Mouse (Mus musculus): ENCODE data around the gene Srd5a2. TPM values are rescaled to one million over a fixed set of nuclear protein-coding genes. Genes with fewer than 3 reads are reported as not detected.
A peak's percentile ranks its signal among the peaks of the same experiment; 100 is the strongest.
"Not testable (repeated sequence)": the region's sequence is repeated elsewhere in the genome, so short reads cannot be mapped to it uniquely, and the experiment has no call there.

The Srd5a2 gene
- total RNA-seq (2021) = not detected
- long read RNA-seq, experiment 1 = 0 reads
- long read RNA-seq, experiment 2 = 0 reads

DNA sequence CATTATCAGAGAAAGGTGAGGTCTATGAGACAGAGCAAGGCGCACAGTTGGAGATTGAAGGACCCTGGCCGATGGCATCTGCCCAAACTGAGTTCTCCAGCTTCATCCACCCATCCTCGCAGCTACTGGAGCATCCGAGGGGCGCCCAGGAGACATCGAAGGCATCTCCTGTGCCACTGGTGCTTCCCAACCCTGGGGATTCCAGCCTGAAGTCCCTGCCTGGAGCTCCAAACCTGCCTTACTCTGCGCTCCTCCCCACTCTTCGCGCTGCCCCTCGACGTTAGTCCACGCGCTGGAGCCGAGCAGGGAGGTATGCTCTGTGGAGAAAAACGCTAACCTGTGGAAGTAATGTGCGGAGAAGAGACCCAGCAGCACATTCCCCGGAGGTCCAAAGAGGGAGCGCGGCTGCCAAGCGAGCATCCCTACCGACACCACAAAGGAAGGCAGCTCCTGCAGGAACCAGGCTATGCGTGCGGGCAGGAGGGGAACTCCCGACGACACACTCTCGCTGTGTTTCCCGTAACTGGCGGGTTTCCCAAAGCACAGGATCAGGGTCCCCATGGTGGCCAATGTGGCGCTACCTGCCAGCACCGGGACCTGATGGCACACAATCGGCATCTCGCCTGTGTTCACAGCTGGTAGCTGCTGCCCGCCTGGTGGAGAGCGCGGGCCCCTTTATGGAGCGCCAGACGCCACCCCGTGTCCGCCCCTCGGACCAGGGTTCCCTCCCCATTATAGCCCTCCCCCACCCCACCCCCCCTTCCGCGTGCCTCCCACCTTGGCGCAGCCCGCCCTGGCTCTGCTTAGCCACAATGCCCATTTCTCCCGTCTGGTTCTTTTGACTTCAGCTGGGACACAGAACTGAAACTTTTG is at the start of gene Srd5a2:
Srd5a2 (minus strand) TSS at position 707 of the 873 bp plus-strand sequence.
- intact Hi-C loops (cut with DNase I) = no loop called here
- no peak for DNase-seq

GRCm38 (mm10) chr17:74088886-74089678 is 41.4 kb upstream of the Srd5a2 start:
- DNase-seq = no peak
- intact Hi-C loops (cut with DNase I) = no loop called here

GRCm38 (mm10) chr17:74088016-74088415 is 40.3 kb upstream of the Srd5a2 start:
- no peak for DNase-seq
- intact Hi-C loops (cut with DNase I) = no loop called here

DNA sequence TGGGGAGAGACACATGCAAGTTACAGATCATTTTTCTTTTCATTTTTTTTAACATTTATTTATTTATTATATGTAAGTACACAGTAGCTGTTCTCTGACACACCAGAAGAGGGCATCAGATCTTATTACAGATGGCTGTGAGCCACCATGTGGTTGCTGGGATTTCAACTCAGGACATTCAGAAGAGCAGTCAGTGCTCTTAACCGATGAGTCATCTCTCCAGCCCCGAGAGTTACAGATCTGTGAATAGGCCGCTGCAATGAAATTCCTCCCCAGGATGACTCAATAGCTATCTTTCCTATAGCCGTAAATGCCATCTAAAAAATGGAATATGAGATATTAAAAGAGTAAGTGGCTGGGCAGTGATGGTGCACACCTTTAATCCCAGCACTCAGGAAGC is 35.7 kb upstream of the Srd5a2 start:
- DNase-seq = no peak
- intact Hi-C loops (cut with DNase I) = no loop called here

DNA sequence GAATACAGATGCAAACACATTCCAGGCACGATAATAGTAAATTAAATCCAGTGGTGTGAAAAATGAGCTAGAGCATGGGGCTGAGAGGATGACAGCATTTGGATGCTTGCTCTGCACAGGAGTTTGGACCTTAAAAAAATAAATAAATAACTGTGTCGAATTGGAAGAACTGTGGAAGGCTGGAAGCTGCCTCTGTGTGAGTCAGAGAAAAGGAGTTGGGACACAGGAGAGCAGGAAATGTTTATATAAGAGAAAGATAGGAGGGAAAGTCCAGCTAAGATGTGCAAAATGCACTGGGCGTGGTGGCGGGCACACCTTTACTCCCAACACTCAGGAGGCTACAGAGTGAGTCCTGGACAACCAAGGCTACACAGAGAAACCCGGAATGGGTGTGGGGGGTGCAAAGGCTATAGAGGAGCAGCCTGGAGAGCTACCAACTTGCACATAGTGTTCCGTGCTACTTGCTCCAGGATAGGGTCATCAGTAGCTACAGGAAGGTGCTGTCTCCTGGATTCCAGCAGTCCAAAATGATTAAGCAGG is 32.4 kb upstream of the Srd5a2 start:
- no peak for DNase-seq
- intact Hi-C loops (cut with DNase I) = no loop called here

- intact Hi-C loops (cut with DNase I) = no loop called here
- DNase-seq = no peak
Observed at GRCm38 (mm10) chr17:74078776-74079495, 31.2 kb upstream of the Srd5a2 start.

DNA sequence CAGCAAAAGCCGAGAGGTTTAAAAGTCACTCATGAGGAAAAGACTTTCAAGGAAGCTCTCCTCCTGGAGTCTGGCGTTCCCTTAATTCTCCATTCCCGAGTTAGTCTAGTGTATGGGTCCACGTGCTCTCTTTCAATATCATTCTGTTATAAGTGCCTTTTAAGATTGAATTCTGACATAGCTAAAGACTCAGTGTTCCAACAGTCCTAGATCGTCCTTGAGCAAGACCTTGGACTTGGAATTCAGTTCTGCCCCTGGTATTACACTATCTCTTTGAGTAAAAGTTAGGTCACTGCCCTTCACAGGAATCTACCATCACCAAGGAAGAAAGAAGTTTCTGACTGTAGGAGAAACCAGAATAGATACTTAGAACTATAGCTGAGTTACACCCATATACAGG is 25.4 kb upstream of the Srd5a2 start:
- intact Hi-C loops (cut with DNase I); DNase-seq: not testable (repeated sequence)

GRCm38 (mm10) chr17:74062763-74063162 is 15.0 kb upstream of the Srd5a2 start:
- DNase-seq; intact Hi-C loops (cut with DNase I): not testable (repeated sequence)

DNA sequence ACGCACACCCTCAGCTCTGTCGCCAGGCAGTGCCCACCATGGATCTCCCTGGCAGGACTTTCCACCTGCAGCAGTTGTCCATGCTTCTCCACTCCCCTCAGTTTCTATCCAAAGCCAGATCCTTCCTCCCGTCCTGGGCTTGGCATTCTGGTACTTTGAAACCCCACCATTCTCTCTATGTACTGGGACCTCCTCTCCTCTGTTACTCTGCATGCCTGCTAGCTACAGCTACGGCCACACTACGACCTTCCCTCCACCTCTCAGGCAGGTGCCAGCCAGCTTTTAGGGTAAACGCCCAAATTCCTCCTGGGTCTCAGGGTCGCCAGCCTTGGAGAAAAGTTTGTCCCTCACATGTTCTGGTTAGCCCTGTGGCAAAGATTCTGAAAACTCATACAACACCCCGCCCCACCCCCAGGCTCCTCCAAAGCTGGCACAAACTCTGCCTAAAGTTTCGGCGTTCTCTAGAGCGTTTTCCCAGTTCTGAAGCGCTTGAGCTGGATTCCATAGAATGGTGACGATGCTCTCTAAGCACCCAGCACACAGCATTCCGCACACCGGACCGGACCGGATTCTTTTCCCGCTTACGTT is 607 bp upstream of the Srd5a2 start:
- DNase-seq = no peak
- intact Hi-C loops (cut with DNase I) = no loop called here

GRCm38 (mm10) chr17:74043754-74044153 is 4.0 kb downstream of the Srd5a2 start:
- intact Hi-C loops (cut with DNase I) = no loop called here
- DNase-seq = no peak

DNA sequence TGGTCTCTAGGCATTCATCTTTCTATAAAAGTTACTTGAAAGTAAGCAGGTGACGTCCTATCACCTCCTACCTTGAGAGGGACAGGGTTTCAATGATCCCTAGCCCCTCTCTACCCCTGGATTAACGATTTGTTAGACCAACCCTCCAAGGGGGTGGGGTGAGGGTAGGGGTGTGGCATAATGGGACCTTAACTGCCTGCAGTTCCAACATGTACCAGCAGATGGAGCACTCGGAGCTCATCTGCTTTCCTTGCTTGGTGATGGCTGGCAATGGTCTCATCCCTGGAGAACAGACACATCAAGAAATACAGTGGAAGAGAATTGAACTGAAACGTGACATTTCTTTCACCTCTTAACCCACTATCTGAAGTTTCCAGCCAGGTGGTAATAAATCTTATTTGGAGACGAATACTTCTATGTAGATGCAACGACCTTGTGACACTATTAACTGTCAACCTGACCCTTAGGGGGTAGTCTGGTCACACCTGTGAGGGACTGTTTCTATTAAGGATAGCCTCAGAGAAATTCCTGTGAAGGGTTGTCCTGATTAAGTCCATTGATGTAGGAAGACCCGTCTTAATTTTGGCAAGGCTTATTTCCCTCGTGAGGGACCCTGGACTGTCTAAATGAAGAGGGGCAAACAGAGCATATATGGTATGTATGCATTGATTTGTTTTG is 27.1 kb downstream of the Srd5a2 start:
- intact Hi-C loops (cut with DNase I) = loop anchor here (10.0 kb wide), 2 partner anchors 174 to 284 kb away; no protein-coding TSS in a partner anchor

GRCm38 (mm10) chr17:74018281-74018680 is 29.4 kb downstream of the Srd5a2 start:
- intact Hi-C loops (cut with DNase I) = no loop called here
- no peak for DNase-seq

More for the DNA sequence above, 27.1 kb downstream of the Srd5a2 start:
- peak; percentile 75 to 77 for DNase-seq

DNA sequence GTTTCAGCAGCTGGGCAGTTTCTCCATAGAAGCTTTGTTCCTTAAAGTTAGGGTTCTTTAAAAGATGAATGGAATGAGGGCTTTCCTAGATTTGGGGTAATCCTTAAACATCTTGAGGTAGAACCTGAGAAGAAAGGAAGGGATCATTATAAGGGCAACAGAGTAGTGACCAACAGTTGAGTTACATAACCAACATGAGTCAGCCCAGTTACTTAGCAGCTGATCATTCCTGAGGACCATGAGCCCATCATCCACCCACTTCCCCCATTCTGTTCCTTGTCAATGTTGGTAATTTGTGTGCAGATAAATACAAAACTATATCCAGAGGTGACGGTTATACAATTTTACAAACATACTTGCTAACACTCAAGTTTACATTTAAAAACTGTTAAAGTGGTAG is 30.1 kb downstream of the Srd5a2 start:
- intact Hi-C loops (cut with DNase I) = no loop called here
- DNase-seq = no peak

DNA sequence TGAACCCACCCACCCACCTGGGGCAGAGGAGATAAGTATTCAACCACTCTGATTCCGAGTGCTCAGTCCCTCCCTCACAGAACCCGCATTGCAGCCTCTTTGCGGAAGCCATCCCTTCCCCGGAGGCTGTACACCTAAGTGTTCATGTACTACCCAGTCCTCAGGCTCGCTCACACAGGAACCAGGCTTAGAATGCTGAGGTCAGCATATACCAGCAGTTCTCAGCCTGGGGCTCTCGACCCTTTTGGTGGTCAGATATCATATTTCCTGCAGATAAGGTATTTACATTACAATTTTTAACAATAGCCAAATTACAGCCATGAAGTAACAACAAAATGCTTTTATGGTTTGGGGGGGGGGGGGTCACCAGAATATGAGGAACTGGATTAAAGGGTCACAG is 32.6 kb downstream of the Srd5a2 start:
- DNase-seq = no peak
- intact Hi-C loops (cut with DNase I) = no loop called here

DNA sequence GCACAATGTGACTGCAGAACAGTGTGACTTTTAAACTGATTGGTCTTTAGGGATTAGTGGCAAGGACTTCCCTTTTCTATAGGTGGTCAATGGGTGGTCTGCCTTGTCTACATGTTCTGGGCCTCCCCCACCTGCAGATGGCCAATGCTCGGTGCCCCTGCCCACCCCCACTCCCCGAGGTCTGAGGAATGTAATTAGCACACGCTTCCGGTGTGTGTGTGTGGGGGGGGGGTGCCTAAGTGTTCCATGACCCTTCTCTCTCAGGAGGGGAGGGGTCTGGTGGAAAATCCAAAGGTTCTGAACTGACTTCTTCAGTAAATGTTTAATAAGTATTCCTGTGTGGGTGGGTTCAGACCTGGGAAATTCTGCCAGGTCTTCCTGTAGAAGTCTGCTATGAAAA is 39.0 kb downstream of the Srd5a2 start:
- intact Hi-C loops (cut with DNase I) = no loop called here
- DNase-seq = no peak

- no peak for DNase-seq
- intact Hi-C loops (cut with DNase I) = no loop called here
Observed at GRCm38 (mm10) chr17:74007001-74007400, 40.7 kb downstream of the Srd5a2 start.

DNA sequence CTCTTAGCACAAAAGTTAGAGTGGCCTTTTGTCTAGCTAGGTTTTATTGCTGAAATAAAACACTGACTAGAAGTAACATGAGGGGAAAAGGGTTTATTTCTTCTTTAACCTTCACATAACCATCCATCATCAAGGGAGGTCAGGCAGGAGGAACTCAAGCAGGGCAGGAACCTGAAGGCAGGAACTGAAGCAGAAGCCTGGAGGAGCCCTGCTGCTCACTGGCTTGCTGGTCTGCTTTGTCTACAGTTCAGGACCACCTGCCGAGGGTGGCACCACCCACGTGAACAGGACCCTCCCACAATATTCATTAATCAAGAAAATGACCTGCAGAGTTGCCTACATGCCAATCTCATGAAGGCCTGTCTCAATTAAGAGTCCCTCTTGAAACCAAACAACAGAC is 45.3 kb downstream of the Srd5a2 start:
- intact Hi-C loops (cut with DNase I) = no loop called here
- no peak for DNase-seq

DNA sequence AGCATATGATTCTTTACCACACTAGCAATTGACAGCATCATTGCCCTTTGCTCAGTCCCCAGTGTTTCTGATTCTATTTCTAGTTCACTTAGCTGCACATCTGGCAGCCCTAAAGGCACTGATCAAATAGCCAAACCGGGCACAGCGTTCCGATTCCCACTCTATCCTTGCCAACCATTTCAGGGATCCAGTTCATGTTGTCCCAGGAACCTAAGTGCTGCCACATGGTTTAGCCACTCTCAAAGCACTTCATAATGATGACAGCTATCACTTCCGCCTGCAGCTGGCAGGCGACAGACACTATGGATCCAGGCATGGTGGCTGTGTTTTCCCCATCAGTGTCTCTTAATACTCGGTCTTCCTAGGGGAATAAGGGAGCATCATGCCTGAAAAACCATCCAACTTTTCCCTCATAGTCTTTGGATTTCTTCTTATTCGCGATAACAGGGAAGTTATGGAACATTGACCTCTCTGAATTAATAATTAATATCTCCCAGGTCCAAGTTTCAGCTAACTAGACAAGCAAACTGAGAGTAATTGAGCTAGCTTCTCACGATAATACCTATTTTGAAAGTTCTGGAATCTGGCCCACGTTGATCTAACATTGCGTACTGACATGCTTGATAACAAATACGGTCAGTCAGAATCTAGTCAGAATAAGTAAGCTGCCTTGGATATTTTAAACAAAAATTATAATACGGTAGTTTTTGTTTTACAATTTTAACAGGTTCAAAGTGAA is 51.6 kb downstream of the Srd5a2 start:
- DNase-seq = no peak
- intact Hi-C loops (cut with DNase I) = no loop called here

GRCm38 (mm10) chr17:73991264-73991663 is 56.5 kb downstream of the Srd5a2 start:
- no peak for DNase-seq
- intact Hi-C loops (cut with DNase I) = no loop called here

Measured in gastrocnemius, postnatal 36 days (tissue).